Mouse (Mus musculus) kidney, adult 9 months (tissue): Measurements from ENCODE around the gene Nexn.

Experiments
- DNase-seq: peaks from one replicate; pipeline ENCODE4 v3.0.0; 2022

The Nexn gene

GRCm38 (mm10) chr3:152277912-152278311 lies 11.8 kb upstream of the Nexn start:
- no peak for DNase-seq

DNA sequence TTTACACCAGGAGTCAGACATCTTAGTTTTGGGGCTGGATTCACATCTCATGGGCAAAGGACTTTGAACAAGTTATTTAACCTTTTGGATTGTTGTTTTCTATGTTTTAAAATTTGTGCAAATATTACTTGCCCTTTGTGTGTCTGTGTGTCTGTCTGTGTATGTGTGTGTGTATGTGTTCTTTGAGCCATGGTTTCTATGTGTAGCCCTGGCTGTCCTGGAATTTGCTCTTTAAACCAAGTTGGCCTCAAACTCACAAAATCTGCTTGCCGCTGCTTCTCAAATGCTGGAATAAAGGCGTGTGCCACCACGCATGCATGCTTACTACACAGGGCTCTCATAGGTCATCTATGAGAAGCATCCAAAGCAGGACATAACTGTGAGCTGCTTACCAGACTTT lies 10.8 kb upstream of the Nexn start:
- DNase-seq = no peak

DNA sequence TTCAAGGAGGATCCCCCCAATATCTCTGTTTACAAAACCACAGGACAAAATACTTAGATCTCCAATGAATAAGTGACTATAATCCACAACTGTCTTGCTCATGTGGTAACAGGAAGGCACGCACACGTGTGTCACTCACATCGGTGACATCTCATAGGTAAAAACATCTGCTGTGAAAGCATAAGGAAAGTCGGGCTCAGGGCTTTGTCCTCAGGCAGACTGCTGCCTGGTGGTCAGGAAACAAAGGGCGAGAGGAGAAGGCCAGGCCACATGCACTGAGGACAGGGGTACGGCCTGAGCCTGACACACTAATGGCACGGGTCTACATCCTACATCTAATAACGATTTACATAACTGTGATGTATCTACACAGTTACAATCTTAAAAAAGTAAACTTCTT lies 8.9 kb upstream of the Nexn start:
- no peak for DNase-seq

DNA sequence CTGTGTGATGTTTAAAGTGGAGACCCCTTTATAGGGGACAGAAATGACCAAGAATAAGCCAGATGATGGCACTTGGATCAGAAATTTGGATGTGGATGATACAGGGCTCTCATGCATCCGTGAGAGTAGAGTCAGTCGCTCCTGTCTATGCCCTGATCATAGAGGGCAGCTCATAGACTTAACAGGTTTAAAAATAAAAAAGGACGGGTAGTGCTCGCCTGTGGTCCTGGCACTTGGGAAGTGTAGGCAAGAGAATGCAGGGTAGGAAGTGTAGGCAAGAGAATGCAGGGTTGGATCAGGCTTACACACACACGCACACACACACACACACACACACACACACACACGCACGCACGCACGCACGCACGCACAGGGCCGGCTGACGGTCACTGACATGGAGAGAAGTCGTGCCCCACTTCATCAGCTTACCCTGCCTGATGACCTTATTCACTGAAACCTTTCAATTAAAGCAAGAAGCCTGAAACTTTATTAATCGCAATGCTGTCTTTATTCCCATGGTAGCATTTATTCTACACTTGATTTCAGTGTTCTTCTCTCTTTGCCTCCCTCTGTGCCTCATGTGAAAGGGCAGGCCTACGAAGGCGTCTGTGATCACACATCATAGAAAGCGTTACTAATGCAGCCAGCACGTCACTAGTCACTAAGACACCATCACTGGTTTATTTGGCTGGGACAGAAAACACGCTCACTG lies 7.0 kb upstream of the Nexn start:
- DNase-seq = no peak

GRCm38 (mm10) chr3:152271876-152272275 lies 5.7 kb upstream of the Nexn start:
- no peak for DNase-seq

- DNase-seq = no peak
Observed at GRCm38 (mm10) chr3:152271071-152271710, 5.0 kb upstream of the Nexn start.

DNA sequence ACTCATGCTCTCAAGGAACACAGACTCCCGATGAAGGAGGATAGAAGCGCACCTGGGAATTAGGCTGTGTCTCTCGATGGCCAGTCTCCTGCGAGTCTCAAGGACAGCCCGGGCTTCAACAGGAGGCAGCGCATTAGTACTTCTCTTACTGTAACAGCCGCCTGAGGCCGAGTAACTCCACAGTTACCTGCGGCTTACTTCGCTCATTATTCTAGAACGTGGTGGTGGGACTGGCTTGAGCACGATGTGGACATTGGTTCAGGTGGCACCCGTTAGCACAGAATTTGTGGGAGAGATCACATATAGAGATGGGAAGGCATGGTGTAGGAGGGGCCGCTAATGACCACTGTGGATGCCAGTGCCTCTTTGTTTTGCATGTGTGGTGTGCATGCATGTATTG lies 1.9 kb upstream of the Nexn start:
- DNase-seq = no peak

- peak; percentile 65 for DNase-seq
Observed at GRCm38 (mm10) chr3:152265351-152266035, 657 bp downstream of the Nexn start.

DNA sequence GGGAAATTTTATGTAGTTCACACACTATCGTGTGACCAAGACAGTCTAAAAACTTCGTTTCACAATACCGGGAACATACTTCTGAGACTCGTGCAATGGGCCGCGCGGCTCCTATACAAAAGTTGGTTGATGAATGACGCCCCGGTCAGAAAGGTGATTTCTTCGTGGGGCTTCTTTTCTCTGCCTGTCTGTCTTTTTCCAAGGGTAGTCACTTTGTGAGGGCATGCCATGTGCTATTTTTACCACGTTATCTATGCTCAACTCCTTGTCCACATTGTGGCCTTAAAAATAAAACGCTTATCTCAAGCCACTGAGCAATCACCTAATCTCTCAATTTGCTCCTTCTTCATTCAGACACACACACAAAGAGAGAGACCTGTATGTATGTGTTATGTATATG lies 1.3 kb downstream of the Nexn start:
- no peak for DNase-seq

GRCm38 (mm10) chr3:152264374-152264773 lies 1.8 kb downstream of the Nexn start:
- no peak for DNase-seq

- DNase-seq = peak; percentile 33
Observed at GRCm38 (mm10) chr3:152261948-152262347, 4.2 kb downstream of the Nexn start.

GRCm38 (mm10) chr3:152261436-152261835 lies 4.7 kb downstream of the Nexn start:
- DNase-seq = no peak

GRCm38 (mm10) chr3:152260362-152260761 lies 5.8 kb downstream of the Nexn start:
- no peak for DNase-seq

- peak; percentile 87 for DNase-seq
Observed at GRCm38 (mm10) chr3:152259409-152259808, 6.7 kb downstream of the Nexn start.

DNA sequence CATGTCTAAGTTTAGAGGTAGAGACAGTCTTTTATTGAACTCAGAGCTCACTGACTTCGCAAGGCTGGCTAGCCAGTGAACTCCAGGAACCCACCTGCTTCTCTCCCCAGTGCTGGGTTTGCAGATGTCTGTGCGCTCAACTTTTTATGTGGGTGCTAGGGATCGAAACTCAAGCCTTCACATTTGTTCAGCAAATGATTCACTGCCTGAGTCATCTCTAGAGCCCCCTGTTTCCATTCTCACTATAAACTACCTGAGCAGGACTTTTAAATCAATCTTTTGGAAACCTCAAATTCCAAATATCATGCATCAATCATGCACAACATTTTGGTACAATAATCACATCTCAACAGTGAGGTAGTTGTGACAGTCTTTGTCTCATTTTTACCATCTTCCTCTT lies 8.6 kb downstream of the Nexn start:
- no peak for DNase-seq

- DNase-seq = no peak
Observed at GRCm38 (mm10) chr3:152250487-152250886, 15.7 kb downstream of the Nexn start.

- no peak for DNase-seq
Observed at GRCm38 (mm10) chr3:152247708-152248107, 18.4 kb downstream of the Nexn start.

- DNase-seq = no peak
Observed at GRCm38 (mm10) chr3:152245273-152245910, 20.8 kb downstream of the Nexn start.

GRCm38 (mm10) chr3:152243304-152243703 lies 22.8 kb downstream of the Nexn start:
- no peak for DNase-seq

GRCm38 (mm10) chr3:152241098-152241497 lies 25.1 kb downstream of the Nexn start:
- DNase-seq = no peak

DNA sequence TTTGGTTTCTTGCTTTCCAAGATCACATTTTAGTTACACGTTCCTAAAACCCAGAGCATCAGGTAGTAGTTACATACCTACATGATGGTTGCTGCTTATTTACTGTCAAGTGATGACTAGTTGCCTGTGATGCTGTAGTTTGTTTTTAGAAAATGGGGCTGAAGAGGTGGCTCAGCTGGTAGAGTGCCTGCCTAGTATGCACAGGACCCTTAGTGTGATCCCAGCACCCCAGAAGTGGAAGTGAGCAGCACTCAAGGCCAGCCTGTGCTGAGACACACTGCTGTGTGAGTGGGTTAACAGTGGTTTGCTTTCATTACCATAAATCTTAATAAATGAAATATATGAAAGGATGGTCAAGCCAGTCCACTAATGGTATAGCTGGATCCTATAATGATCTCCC lies 26.6 kb downstream of the Nexn start:
- DNase-seq = no peak

DNA sequence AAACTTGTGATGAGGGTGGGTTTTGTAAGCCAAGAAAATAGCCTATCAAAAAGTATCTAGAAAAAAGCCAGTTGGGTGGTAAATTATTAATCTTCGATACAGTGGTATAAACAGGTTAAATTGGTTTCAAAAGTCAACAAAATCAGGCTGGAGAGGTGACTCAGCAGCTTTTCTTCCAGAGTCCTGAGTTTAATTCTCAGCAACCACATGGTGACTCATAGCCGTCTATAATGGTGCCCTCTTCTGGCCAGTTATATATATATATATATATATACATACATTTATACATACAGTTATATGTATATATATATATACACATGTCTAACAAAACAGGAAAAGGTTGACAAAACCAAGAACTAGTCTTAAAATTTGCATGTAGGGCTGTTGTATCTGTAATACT lies 27.3 kb downstream of the Nexn start:
- peak; percentile 86 for DNase-seq

GRCm38 (mm10) chr3:152235805-152236204 lies 30.3 kb downstream of the Nexn start:
- DNase-seq = no peak

DNA sequence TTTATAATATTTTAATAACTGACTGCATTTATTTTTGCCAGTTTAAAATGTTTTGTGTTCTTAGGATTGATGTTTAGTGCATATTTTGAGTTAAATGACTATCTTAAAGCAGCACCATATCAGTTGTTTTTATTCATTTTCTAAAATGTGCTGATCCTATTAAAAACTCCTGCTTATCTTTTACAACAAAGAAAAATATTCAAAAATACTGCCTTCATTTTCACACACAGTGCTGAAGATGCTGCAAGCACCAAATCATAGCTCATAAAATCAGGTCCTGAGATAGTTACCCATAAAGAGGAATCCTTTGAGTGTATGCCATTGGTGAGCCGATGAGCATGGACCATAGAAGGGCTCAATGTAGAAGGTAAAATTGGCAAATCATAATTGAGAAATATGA lies 30.9 kb downstream of the Nexn start:
- DNase-seq = no peak
